Mouse (Mus musculus): ENCODE data around the gene Brd2. TPM values are rescaled to one million over a fixed set of nuclear protein-coding genes. Genes with fewer than 3 reads are reported as not detected.

The Brd2 gene
- polyA plus RNA-seq, 1 experiment from 2014 or later, result 144 TPM

GRCm38 (mm10) chr17:34143033-34143432, 20.6 kb upstream of the Brd2 start, which contains the start of gene H2-DMb2:
TSS of gene H2-DMb2 (plus strand) at chr17:34143307.
- H3K9me3 ChIP-seq, result no peaks in the 10 kb centered on the region
- 33% methylated on average over 5 of the region's 7 CpGs for WGBS
- ATAC-seq (ENCODE audit: low FRiP score, low read depth), result no peak
- no peaks in the 10 kb centered on the region for H3K36me3 ChIP-seq
- no peak within 1 kb of the TSS for H3K9ac ChIP-seq (replicated peaks)
- no peak within 1 kb of the TSS for H3K4me2 ChIP-seq (replicated peaks)
- H3K4me3 ChIP-seq, result no peak within 1 kb of the TSS
- H3K4me1 ChIP-seq, result peaks cover 15% of the 10 kb centered on the region
- peaks cover 42% of the 10 kb centered on the region for H3K27me3 ChIP-seq
- no peak within 1 kb of the TSS for H3K27ac ChIP-seq (replicated peaks)

- H3K9ac ChIP-seq (replicated peaks), result no peak overlapping the region
- no peaks in the 10 kb centered on the region for H3K9me3 ChIP-seq
- no peak for ATAC-seq (ENCODE audit: low FRiP score, low read depth)
- 86% methylated on average over 7 of the region's 7 CpGs for WGBS
- H3K4me2 ChIP-seq (replicated peaks), result no peak overlapping the region
- peaks cover 15% of the 10 kb centered on the region for H3K4me1 ChIP-seq
- peaks cover 47% of the 10 kb centered on the region for H3K27me3 ChIP-seq
- H3K4me3 ChIP-seq, result no peak overlapping the region
- H3K27ac ChIP-seq (replicated peaks), result no peak overlapping the region
- H3K36me3 ChIP-seq, result no peaks in the 10 kb centered on the region
Measured at GRCm38 (mm10) chr17:34142456-34143010, 20.1 kb upstream of the Brd2 start.

- H3K4me1 ChIP-seq, result peaks cover 15% of the 10 kb centered on the region
Measured at GRCm38 (mm10) chr17:34141448-34141847, 19.0 kb upstream of the Brd2 start.

GRCm38 (mm10) chr17:34140240-34140639, 17.8 kb upstream of the Brd2 start:
- WGBS, result 17% methylated on average over 5 of the region's 5 CpGs
- Histone ChIP-seq H3K9ac (replicated peaks) (no peak overlapping the region), H3K9me3 (no peaks in the 10 kb centered on the region), H3K27ac (replicated peaks) (no peak overlapping the region), H3K4me2 (replicated peaks) (no peak overlapping the region), H3K4me3 (no peak overlapping the region), H3K36me3 (no peaks in the 10 kb centered on the region), H3K27me3 (peaks cover 65% of the 10 kb centered on the region), H3K4me1 (peaks cover 15% of the 10 kb centered on the region)
- ATAC-seq (ENCODE audit: low FRiP score, low read depth), result no peak

More at GRCm38 (mm10) chr17:34141448-34141847, 19.0 kb upstream of the Brd2 start:
- ATAC-seq (ENCODE audit: low FRiP score, low read depth), result no peak
- no peak overlapping the region for H3K27ac ChIP-seq (replicated peaks)
- no peak overlapping the region for H3K9ac ChIP-seq (replicated peaks)
- H3K36me3 ChIP-seq, result no peaks in the 10 kb centered on the region
- 55% methylated on average over 4 of the region's 4 CpGs for WGBS
- H3K4me2 ChIP-seq (replicated peaks), result no peak overlapping the region
- no peaks in the 10 kb centered on the region for H3K9me3 ChIP-seq
- peaks cover 58% of the 10 kb centered on the region for H3K27me3 ChIP-seq
- H3K4me3 ChIP-seq, result no peak overlapping the region

- Histone ChIP-seq H3K4me3 (peak overlapping the region; percentile 31), H3K4me1 (peaks cover 15% of the 10 kb centered on the region), H3K4me2 (replicated peaks) (peak overlapping the region; percentile 53), H3K36me3 (no peaks in the 10 kb centered on the region), H3K27me3 (peaks cover 65% of the 10 kb centered on the region), H3K9me3 (no peaks in the 10 kb centered on the region), H3K9ac (replicated peaks) (no peak overlapping the region), H3K27ac (replicated peaks) (no peak overlapping the region)
- no peak for ATAC-seq (ENCODE audit: low FRiP score, low read depth)
- under 1% methylated on average over 16 of the region's 16 CpGs for WGBS
Measured at GRCm38 (mm10) chr17:34139416-34139815, 17.0 kb upstream of the Brd2 start.

- no peak overlapping the region for H3K4me3 ChIP-seq
- no peaks in the 10 kb centered on the region for H3K36me3 ChIP-seq
- no peak overlapping the region for H3K4me2 ChIP-seq (replicated peaks)
- peaks cover 65% of the 10 kb centered on the region for H3K27me3 ChIP-seq
- peaks cover 15% of the 10 kb centered on the region for H3K4me1 ChIP-seq
- no peaks in the 10 kb centered on the region for H3K9me3 ChIP-seq
- 76% methylated on average over 7 of the region's 7 CpGs for WGBS
- H3K9ac ChIP-seq (replicated peaks), result no peak overlapping the region
- no peak overlapping the region for H3K27ac ChIP-seq (replicated peaks)
- ATAC-seq (ENCODE audit: low FRiP score, low read depth), result no peak
Measured at GRCm38 (mm10) chr17:34138655-34139054, 16.2 kb upstream of the Brd2 start.

GRCm38 (mm10) chr17:34137601-34138000, 15.2 kb upstream of the Brd2 start:
- peaks cover 62% of the 10 kb centered on the region for H3K27me3 ChIP-seq
- H3K9me3 ChIP-seq, result no peaks in the 10 kb centered on the region
- ATAC-seq (ENCODE audit: low FRiP score, low read depth), result no peak
- H3K36me3 ChIP-seq, result no peaks in the 10 kb centered on the region
- peaks cover 12% of the 10 kb centered on the region for H3K4me1 ChIP-seq
- no peak overlapping the region for H3K27ac ChIP-seq (replicated peaks)
- no peak overlapping the region for H3K4me2 ChIP-seq (replicated peaks)
- H3K4me3 ChIP-seq, result no peak overlapping the region
- no peak overlapping the region for H3K9ac ChIP-seq (replicated peaks)
- WGBS, result 81% methylated on average over 7 of the region's 7 CpGs

- 7% methylated on average over 31 of the region's 31 CpGs for WGBS
- H3K9me3 ChIP-seq, result no peaks in the 10 kb centered on the region
- H3K4me2 ChIP-seq (replicated peaks), result peak overlapping the region; percentile 61
- no peaks in the 10 kb centered on the region for H3K36me3 ChIP-seq
- ATAC-seq (ENCODE audit: low FRiP score, low read depth), result peak; percentile 98
- no peak overlapping the region for H3K27ac ChIP-seq (replicated peaks)
- H3K9ac ChIP-seq (replicated peaks), result no peak overlapping the region
- peaks cover 48% of the 10 kb centered on the region for H3K27me3 ChIP-seq
- H3K4me3 ChIP-seq, result peak overlapping the region; percentile 36
- peaks cover 15% of the 10 kb centered on the region for H3K4me1 ChIP-seq
Measured at GRCm38 (mm10) chr17:34135297-34136224, 13.1 kb upstream of the Brd2 start.

- 86% methylated on average over 3 of the region's 3 CpGs for WGBS
- Histone ChIP-seq H3K9me3 (no peaks in the 10 kb centered on the region), H3K36me3 (no peaks in the 10 kb centered on the region)
Measured at GRCm38 (mm10) chr17:34134451-34134850, 12.0 kb upstream of the Brd2 start.

GRCm38 (mm10) chr17:34133289-34133688, 10.9 kb upstream of the Brd2 start:
- no peak for ATAC-seq (ENCODE audit: low FRiP score, low read depth)
- H3K27me3 ChIP-seq, result peaks cover 37% of the 10 kb centered on the region

More at GRCm38 (mm10) chr17:34134451-34134850, 12.0 kb upstream of the Brd2 start:
- Histone ChIP-seq H3K9ac (replicated peaks) (no peak overlapping the region), H3K4me1 (peaks cover 11% of the 10 kb centered on the region), H3K4me2 (replicated peaks) (no peak overlapping the region), H3K27ac (replicated peaks) (no peak overlapping the region), H3K4me3 (no peak overlapping the region), H3K27me3 (peaks cover 40% of the 10 kb centered on the region)
- no peak for ATAC-seq (ENCODE audit: low FRiP score, low read depth)

GRCm38 (mm10) chr17:34131911-34132310, 9.5 kb upstream of the Brd2 start:
- H3K36me3 ChIP-seq, result no peaks in the 10 kb centered on the region
- no peak for ATAC-seq (ENCODE audit: low FRiP score, low read depth)
- WGBS, result 74% methylated on average over 7 of the region's 7 CpGs

More at GRCm38 (mm10) chr17:34133289-34133688, 10.9 kb upstream of the Brd2 start:
- H3K4me2 ChIP-seq (replicated peaks), result no peak overlapping the region
- H3K4me3 ChIP-seq, result no peak overlapping the region
- no peaks in the 10 kb centered on the region for H3K36me3 ChIP-seq
- no peaks in the 10 kb centered on the region for H3K9me3 ChIP-seq
- H3K27ac ChIP-seq (replicated peaks), result no peak overlapping the region
- H3K9ac ChIP-seq (replicated peaks), result no peak overlapping the region
- 86% methylated on average over 11 of the region's 11 CpGs for WGBS
- peaks cover 11% of the 10 kb centered on the region; the same call in 1 of the 2 replicates for H3K4me1 ChIP-seq

More at GRCm38 (mm10) chr17:34131911-34132310, 9.5 kb upstream of the Brd2 start:
- H3K4me1 ChIP-seq, result peaks cover 14% of the 10 kb centered on the region; the same call in 1 of the 2 replicates
- H3K9me3 ChIP-seq, result no peaks in the 10 kb centered on the region
- H3K4me3 ChIP-seq, result no peak overlapping the region
- H3K9ac ChIP-seq (replicated peaks), result no peak overlapping the region
- no peak overlapping the region for H3K4me2 ChIP-seq (replicated peaks)
- H3K27me3 ChIP-seq, result peaks cover 30% of the 10 kb centered on the region
- H3K27ac ChIP-seq (replicated peaks), result no peak overlapping the region
